Mouse (Mus musculus) cerebellum, postnatal 10 days (tissue): ENCODE results near the gene Farp2.
"Not testable (repeated sequence)": the region's sequence is repeated elsewhere in the genome, so short reads cannot be mapped to it uniquely, and the experiment has no call there.

Experiments used
- DNase-seq, 2 experiments: peaks; one replicate each; pipeline ENCODE4 v3.0.0; 2021; ENCODE audit warnings: mixed read lengths in 2 of 2

Farp2 gene

DNA sequence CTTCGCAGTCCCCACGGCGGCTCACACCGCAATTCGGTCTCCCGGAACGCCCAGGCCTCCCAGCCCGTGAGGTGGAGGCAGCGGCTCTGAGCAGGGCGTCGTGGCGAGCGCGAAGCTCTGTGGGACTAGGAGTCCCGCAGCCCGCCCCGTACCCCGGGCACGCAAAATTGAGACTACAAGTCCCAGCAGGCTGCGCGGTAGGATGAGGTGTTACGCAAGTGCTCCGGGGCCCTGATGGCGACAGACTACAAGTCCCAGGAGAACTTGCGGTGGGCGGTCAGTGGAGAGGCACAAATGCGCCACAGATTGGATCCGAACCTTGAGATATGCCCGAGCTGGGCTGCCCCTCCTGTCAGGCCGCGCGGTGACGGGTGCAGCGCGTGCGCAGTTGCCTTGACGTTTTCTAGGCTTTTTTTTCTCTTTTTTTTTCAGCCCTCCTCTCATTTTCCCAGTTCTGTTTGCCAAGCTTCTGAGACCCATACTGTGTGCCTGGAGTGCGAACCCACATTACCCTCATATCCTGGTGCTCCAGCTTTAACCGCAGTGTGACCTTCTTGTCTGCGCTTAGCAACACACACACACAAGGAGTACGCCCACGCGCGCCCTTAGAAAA, 123.8 kb downstream of the Farp2 start:
- DNase-seq, result peak; percentile 98 to 99

DNA sequence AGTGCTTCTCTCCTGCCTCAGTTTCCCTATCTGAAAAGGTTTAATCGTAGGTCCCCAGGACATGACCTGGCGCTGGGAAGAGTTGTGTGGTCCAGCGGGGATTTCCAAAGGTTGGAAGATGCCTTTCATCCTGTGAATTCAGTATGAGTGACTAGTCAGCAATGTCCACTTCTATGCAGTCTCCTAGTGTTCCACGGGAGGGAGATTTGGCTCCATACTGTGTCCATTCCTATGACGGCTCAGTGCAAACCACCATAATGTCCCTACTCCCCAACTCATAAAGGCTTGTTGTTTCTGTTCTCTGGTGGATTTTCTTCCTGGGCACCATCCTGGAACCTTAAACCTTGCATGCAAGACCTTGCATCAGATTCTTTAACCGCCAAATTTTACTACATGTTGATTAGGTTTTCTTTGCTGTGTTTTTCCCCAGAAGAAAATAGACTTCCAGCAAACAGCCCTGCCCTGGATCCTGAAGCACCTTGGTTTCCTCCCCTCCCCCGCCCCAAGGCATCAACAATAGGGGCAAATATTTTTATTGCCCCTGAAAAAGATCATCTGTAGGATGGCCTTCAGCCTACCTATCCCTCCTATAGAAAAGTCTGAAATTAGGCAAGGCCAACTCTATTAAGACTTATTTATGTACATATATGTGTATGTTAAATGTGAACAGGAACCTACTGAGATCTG, 124.5 kb downstream of the Farp2 start:
- DNase-seq, result peak; percentile 36 to 39

DNA sequence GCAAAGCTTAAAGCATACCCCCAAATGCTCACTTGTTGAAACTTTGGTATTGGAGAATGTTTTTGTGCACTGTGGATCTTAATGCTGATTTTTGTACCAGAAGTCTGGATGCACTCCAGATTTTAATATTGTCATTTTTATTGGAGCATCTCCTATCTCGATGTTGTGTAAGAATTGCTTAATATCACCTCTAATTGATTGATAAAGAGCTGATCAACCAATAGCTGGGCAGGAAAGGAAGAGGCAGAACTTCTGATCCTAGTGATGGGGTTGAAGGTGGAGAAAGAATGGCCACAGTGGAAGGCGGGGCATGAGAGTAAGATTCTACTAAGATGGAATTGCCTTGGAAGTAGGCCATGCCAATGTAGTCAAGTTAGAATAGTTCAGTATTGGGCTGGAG, 130.1 kb downstream of the Farp2 start:
- DNase-seq, result no peak

DNA sequence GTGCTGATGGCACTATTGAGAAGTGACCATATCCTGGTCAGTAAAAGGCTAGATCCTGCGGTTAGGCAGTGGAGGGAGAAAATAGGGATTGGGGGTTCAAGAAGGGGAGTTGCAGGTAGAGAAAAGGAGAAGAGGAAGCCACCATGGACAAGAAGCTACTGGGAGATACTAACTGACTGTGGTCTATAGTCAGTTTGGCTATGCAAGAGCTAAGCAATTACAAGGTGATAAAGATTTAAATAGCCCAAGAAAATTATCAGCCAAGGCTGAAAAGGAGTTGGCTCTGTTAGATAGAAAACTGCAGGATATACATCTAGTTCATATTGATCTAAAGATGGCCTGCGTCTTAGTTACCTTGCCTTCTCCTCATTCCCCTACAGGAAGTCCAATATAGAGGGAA, 130.8 kb downstream of the Farp2 start:
- no peak for DNase-seq

DNA sequence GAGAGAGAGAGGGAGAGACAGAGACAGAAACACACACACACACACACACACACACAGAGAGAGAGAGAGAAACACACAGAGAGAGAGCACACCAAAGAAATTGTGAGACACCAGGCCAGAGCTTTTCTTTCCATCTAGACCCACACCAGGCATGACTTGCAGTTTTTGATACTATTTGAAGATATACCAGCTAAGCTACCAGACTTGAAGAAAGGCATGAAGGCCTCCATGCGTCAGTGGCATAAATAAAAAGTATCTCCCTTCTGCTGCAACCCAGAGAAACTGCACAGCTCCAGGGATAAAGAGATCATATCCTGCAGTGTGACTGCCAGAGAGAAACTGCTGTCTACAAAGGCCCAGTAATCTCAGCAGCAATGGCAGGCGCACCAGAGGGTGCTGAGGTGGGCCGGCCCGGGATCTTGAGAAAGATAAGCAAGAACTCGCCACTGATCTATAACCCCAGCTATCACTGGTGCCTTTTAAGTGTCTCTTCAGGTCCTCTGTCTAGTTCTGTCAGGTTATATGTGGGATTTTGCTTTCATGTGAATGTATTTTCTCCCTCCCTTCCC, 137.8 kb downstream of the Farp2 start:
- DNase-seq, result no peak

DNA sequence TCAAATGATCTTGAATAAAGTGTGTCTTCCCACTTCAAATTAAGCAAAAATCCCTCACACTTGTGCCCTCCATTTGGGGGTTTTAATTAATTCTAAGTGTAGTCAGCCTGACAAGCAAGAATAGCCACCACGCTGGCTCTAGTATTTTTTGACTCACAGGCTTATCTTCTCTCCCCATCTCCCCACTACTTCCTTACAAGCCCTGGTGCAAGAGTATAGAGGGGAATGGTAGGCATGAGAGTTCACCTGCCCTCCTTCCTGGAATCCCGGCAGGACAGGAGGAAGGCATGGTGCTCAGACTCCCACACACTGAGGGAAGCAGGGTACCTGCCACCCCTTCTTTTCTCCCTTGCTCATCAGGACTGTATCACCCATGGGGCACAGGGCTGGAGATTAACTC, 142.4 kb downstream of the Farp2 start:
- DNase-seq, result no peak

DNA sequence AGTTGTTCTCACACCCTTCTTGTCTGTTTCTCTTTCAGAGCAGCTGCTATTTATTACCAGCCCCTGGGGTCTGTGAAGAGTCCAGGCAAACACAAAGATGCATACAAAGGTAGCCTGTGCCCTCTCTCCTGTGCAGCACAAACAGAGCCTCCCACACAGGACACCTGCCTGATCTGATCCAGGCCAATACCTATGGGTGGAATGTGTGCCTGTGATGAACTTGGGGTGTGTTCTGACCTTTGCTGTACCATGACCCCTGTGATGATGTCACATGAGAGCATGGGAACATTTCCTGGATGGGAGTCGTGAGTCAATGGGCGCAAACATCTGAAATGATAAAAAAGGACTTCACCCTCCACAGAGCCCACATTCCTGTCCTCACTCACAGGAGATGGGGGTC, 142.9 kb downstream of the Farp2 start:
- DNase-seq, result no peak

DNA sequence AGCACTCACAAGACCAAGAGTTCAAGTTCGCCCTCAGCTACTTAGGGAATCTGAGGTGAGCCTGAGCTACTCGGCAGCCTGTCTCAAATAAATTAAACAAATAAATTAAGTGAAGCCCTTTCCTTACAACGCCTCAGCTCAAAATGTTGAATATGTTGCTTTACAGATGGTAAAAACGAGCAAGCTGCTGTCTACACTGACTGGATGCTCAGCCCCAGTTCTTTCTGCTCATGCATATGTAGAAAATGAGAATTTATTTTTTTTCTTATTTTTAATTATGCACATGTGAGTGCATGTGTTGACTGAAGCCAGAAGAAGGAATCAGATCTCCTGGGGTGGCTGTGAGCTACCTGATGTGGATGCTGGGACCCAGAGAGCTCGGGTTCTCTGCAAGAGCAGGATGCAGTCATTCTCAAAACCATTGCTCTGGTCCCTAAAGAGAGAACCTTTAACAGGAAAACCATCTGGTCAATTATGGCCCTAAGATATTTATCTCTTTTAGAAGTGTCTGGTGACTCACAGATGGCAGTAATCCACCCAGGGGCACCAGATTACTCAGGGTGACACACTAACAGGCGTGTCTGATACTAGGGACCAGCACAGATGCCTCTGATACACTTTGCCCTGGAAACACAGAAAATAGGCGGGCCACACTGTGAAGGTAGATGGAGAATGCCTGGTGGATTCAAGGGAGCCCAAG, 144.6 kb downstream of the Farp2 start:
- no peak for DNase-seq

DNA sequence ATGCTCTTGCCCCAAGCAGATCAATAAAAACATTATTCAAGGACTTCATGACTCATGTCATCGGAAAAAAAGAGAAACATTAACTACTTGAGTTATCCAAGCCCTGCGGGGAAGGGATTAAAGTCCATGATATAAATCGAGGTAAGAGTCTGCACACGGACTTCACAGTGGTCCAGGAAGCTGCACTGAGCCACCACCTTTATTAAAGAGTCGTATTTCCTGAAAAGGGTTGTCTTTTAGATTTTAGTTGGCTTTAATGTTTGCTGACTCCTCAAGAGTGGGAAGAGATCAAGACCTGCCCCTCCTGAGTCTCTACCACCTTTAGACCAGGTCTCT, 145.1 kb downstream of the Farp2 start:
- DNase-seq, result no peak

DNA sequence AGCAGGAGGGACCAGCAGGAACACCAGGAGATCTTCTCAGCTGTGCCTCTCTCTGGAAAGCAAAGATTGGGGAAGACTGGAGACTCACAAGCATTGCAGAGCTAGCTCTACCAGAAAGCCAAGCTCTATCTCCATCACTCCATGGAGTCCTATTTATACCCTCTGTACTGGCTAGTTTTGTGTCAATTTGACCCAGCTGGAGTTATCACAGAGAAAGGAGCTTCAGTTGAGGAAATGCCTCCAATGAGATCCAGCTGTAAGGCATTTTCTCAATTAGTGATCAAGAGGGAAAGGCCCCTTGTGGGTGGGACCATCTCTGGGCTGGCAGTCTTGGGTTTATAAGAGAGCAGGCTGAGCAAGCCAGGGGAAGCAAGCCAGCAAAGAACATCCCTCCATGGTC, 146.7 kb downstream of the Farp2 start, which contains the start of gene Stk25:
Stk25 (minus strand) TSS at position 101 of the 400 bp plus-strand sequence.
- DNase-seq, result not testable (repeated sequence)

DNA sequence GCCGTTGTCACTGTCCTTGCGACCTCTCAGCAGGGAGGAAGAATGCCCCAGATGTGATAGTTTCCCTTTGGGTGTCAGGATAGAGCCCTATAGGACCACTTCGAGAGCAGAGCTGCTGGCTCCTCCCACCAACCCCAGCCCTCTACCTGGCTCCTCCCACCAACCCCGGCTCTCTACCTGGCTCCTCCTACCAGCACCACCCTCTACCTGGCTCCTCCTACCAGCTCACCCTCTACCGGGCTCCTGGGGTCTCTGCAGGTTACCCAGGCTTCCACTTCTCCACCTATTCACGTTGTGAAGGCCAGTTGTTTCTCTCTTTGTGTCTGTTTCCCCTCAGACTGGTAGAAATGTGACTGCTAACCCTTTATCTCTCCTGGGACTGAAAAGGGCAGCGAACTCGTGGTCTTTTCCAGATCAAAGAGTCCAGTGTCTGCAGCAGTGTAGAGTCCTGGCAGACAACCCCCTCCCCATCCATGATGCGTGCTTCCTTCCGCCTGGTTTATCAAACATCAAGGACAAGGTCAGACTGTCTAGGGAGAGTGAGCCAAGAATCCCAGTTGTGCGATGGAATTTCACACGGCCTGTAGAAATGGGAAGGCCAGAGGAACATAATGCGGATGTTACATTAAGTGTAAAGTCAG, 156.0 kb downstream of the Farp2 start:
- DNase-seq, result no peak

DNA sequence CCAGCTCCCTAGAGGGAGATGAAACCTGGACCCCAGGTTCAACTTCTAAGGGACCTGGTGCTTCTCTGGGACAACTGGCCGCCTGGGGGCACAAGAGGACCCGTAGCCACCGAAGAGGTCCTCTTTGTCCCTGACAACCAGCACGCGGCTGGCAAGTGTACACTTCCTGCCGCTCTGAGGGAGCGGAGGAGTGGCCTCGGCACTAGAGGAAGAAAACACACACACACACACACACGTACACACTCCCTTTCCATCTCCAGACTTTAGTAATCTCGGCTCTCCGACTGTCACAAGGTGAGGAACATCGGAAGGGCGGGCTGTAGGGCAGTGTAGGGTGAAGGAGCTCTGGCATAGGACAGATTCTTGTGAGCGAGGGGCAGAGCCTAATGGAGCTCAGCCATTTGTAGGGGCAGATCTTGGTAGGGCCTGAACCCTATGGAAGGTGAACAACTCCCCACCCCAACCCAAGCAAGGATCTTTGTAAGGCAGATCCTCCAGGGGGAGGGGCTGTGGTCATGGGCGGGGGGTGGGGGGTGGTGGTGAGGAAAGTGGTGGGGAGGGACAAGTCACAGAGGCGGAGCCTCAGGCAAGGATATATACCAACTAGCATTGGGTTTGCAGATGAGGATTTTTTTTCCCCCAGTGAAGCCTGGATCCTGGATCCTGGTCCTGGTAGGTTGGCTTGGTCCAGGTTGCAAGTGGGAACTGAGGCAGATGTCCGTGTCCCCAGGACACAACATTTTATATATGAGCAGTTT, 157.1 kb downstream of the Farp2 start:
- peak; percentile 87 to 90 for DNase-seq

DNA sequence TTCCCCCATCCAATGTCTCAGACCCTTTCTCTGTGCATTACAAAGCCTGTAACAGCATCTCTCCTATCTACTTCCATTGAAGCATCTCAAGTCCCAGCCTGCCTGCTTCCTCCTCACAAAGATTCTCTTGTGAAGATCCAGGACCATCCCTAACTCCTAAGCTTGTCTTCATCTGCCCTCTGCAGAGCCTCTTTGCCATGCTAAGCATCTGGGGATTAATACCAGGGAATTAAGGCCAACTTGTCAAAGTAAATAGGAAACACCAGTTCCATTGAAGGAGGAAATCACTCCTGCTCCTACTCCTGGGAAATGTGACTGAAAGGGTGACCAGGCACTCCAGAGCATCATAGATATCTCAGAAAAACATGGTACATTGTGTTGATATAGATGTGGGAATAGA, 158.1 kb downstream of the Farp2 start:
- DNase-seq, result no peak
